Mouse (Mus musculus): ENCODE results near the gene Ptk6. TPM values are rescaled to one million over a fixed set of nuclear protein-coding genes. Genes with fewer than 3 reads are reported as not detected.
A peak's percentile ranks its signal among the peaks of the same experiment; 100 is the strongest.

The Ptk6 gene
- total RNA-seq (2014; rRNA removed) (not detected in 2 replicates), polyA plus RNA-seq (2015; fragmentation: Nextera tagmentation; extraction: Ambion mirVana) (not detected in 2 replicates)

DNA sequence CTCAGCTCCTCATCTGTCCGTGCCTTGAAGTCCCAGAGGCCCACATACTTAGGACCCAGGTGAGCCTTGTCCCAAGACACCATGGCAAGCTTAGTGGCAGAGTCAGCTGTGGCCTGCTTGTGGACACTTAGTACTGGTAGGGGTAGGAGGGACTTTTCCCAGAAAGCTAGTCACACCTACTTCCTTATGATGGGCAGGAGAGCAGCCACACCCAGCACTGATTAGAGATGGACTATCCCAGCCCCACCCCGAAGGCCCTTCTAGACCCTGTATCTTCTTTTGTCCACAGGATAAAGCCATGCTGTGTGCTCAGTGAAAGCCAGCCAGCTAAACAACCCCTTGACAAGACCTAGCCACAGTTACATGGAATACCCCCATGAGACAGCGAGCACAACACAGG lies at the start of gene Ptk6:
Gene Ptk6 (minus strand): TSS at position 368 of the 400 bp plus-strand sequence.
- ATAC-seq = no peak
- TF ChIP-seq CTCF (IDR thresholded peaks at IDR 0.05; ENCODE audit: low read depth) = no peak
- Histone ChIP-seq H3K27me3 (ENCODE audit: insufficient read depth, low read length) (no peaks in the 10 kb centered on the region), H3K4me1 (ENCODE audit: insufficient read depth, low read length) (no peaks in the 10 kb centered on the region), H3K27ac (no peak within 1 kb of the TSS), H3K36me3 (ENCODE audit: insufficient read depth, low read length) (no peaks in the 10 kb centered on the region), H3K4me2 (ENCODE audit: low read depth, low read length) (no peak within 1 kb of the TSS), H3K9me3 (ENCODE audit: low read length) (no peaks in the 10 kb centered on the region), H3K4me3 (ENCODE audit: low read length) (no peak within 1 kb of the TSS), H3K9ac (replicated peaks; ENCODE audit: low read length) (no peak within 1 kb of the TSS)
- DNase-seq (ENCODE audit: low spot score) = no peak
- WGBS = 91% methylated on average over 3 of the region's 3 CpGs

DNA sequence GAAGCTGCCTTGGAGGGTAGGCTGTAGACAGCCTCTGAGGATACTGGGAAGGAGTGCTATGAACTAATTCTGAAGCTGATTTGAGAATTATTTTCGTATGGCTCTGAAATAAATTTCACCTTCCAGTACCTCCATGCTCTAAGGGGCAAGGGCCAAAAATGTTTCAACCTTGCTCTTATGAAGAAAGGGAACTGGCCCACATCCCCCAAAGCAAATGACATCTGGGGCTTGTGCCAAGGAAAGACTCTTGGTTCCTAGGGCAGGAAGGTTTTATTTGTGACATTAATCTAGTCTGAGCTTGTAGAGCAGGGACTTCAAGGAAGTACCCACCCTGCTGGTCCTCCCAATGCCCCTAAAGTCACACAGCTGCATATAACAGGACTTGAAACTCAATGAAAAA lies 49.3 kb upstream of the Ptk6 start:
- DNase-seq (ENCODE audit: low spot score) (no peak), ATAC-seq (no peak)
- no peaks in the 10 kb centered on the region for H3K4me1 ChIP-seq (ENCODE audit: insufficient read depth, low read length)
- no peak overlapping the region for H3K9ac ChIP-seq (replicated peaks; ENCODE audit: low read length)
- H3K4me2 ChIP-seq (ENCODE audit: low read depth, low read length) = no peak overlapping the region
- H3K27me3 ChIP-seq (ENCODE audit: insufficient read depth, low read length) = no peaks in the 10 kb centered on the region
- TF ChIP-seq CTCF (IDR thresholded peaks at IDR 0.05; ENCODE audit: low read depth) = no peak
- H3K36me3 ChIP-seq (ENCODE audit: insufficient read depth, low read length) = peaks cover 44% of the 10 kb centered on the region
- no peak overlapping the region for H3K27ac ChIP-seq
- WGBS = 92% methylated on average over 1 of the region's 1 CpGs
- H3K4me3 ChIP-seq (ENCODE audit: low read length) = no peak overlapping the region
- 0 out of 2 replicates have a peak, but pooled peaks cover 2% of the 10 kb centered on the region for H3K9me3 ChIP-seq (ENCODE audit: low read length)

DNA sequence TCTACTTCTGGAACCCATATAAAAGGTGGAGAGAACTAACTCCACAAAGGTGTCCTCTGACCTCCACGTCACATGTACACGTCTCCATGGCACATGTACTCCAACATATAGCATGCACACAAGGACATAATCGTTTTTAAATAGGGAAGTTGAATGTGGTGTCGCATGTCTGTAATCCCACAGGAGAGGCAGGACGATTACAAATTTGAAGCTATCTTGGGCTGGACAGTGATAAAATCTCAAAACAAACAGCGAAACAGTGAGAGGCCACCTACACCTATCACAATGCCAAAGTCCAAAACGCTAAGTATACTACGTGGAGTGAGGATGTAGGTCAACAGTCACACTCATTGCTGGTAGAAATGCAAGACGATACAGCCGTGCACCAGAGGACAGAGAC lies 46.6 kb upstream of the Ptk6 start:
- no peaks in the 10 kb centered on the region for H3K27me3 ChIP-seq (ENCODE audit: insufficient read depth, low read length)
- no peak for TF ChIP-seq CTCF (IDR thresholded peaks at IDR 0.05; ENCODE audit: low read depth)
- H3K36me3 ChIP-seq (ENCODE audit: insufficient read depth, low read length) = peaks cover 22% of the 10 kb centered on the region
- H3K4me3 ChIP-seq (ENCODE audit: low read length) = no peak overlapping the region
- H3K27ac ChIP-seq = no peak overlapping the region
- H3K9me3 ChIP-seq (ENCODE audit: low read length) = 0 out of 2 replicates have a peak, but pooled peaks cover 2% of the 10 kb centered on the region
- H3K9ac ChIP-seq (replicated peaks; ENCODE audit: low read length) = no peak overlapping the region
- H3K4me2 ChIP-seq (ENCODE audit: low read depth, low read length) = no peak overlapping the region
- WGBS = 88% methylated on average over 10 of the region's 10 CpGs
- ATAC-seq (no peak), DNase-seq (ENCODE audit: low spot score) (no peak)
- H3K4me1 ChIP-seq (ENCODE audit: insufficient read depth, low read length) = no peaks in the 10 kb centered on the region

DNA sequence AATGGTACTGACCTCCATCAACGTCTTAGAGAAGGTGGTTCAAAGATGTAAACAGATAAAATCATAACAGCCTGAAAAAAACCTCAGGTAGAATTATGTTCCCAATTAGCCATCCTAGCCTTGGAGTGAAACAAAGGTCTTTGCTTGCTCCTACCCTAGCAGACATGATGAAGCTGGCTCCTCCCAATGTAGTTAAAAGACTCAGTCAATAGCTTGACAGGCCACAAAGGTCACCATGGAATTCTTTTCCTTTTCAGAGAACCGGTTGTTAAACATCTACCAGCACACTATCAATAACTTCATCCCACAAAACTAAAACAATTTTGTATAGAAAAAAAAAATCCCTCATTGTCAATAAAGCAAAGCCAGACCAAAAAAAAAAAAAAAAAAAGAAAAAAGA lies 42.4 kb upstream of the Ptk6 start:
- H3K9me3 ChIP-seq (ENCODE audit: low read length) = 0 out of 2 replicates have a peak, but pooled peaks cover 2% of the 10 kb centered on the region
- ATAC-seq (no peak), DNase-seq (ENCODE audit: low spot score) (no peak)
- H3K4me3 ChIP-seq (ENCODE audit: low read length) = no peak overlapping the region
- 29% methylated on average over 2 of the region's 2 CpGs for WGBS
- no peaks in the 10 kb centered on the region for H3K27me3 ChIP-seq (ENCODE audit: insufficient read depth, low read length)
- H3K27ac ChIP-seq = no peak overlapping the region
- H3K36me3 ChIP-seq (ENCODE audit: insufficient read depth, low read length) = no peaks in the 10 kb centered on the region
- no peak overlapping the region for H3K4me2 ChIP-seq (ENCODE audit: low read depth, low read length)
- H3K4me1 ChIP-seq (ENCODE audit: insufficient read depth, low read length) = no peaks in the 10 kb centered on the region
- TF ChIP-seq CTCF (IDR thresholded peaks at IDR 0.05; ENCODE audit: low read depth) = no peak
- H3K9ac ChIP-seq (replicated peaks; ENCODE audit: low read length) = no peak overlapping the region

DNA sequence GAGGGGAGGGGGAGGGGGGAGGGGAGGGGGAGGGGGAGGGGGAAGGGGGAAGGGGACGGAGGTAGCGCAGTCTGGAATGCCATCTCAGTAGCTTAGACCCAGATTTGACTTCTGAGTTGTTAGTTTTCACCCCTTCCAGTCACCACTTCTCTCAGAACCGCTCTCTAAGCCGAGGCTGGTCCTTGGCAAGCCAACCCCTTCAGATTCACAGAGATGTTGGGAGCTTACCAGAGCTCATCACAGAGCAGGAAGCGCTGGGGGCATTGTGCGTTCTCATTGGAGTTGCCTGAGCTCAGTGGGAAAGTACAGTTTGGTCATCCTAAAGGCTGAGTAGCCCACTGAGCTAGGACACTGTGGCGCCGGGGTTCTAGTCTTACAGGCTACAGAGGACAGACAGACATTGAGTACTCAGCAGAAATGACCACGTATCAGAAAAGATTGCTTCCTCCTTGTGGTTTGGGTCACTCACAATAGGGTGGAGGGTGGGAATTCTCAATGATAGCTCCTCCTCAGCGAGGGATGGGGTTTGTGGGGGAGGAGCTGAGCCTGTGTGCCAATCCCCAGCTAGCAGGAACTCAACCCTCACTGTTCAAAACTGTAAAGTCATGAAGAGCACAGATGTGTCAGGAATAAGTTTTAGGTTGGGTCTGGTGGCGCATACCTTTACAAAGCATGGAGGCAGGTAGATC lies 41.3 kb upstream of the Ptk6 start:
- WGBS = 34% methylated on average over 11 of the region's 11 CpGs
- H3K27ac ChIP-seq = no peak overlapping the region
- H3K9ac ChIP-seq (replicated peaks; ENCODE audit: low read length) = no peak overlapping the region
- H3K4me3 ChIP-seq (ENCODE audit: low read length) = no peak overlapping the region
- no peak for DNase-seq (ENCODE audit: low spot score)
- TF ChIP-seq CTCF (IDR thresholded peaks at IDR 0.05; ENCODE audit: low read depth) = no peak
- 0 out of 2 replicates have a peak, but pooled peaks cover 2% of the 10 kb centered on the region for H3K9me3 ChIP-seq (ENCODE audit: low read length)
- ATAC-seq = no peak
- no peak overlapping the region for H3K4me2 ChIP-seq (ENCODE audit: low read depth, low read length)
- H3K27me3 ChIP-seq (ENCODE audit: insufficient read depth, low read length) = no peaks in the 10 kb centered on the region
- no peaks in the 10 kb centered on the region for H3K4me1 ChIP-seq (ENCODE audit: insufficient read depth, low read length)
- no peaks in the 10 kb centered on the region for H3K36me3 ChIP-seq (ENCODE audit: insufficient read depth, low read length)

DNA sequence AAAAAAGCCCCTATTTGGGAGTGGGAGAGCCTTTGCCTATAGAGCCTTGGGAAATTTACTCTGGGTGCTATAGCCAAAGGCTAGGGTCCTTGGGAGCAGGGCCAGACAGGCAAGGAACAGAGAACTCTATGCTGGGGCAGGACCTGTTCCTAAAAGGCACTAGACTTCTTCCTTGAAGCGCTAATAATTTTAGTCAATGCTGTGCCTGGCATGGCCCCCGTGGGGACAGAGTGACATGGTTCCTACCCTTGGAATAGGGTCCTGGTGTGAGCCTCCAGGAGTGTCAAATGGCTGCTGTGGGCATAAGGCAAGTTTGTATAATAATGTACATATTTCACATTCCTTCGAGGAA lies 39.7 kb upstream of the Ptk6 start:
- Histone ChIP-seq H3K36me3 (ENCODE audit: insufficient read depth, low read length) (no peaks in the 10 kb centered on the region), H3K9ac (replicated peaks; ENCODE audit: low read length) (no peak overlapping the region), H3K27ac (no peak overlapping the region), H3K4me3 (ENCODE audit: low read length) (no peak overlapping the region), H3K9me3 (ENCODE audit: low read length) (0 out of 2 replicates have a peak, but pooled peaks cover 2% of the 10 kb centered on the region), H3K4me2 (ENCODE audit: low read depth, low read length) (peak overlapping the region; percentile 42; the same call in 1 of the 2 replicates), H3K4me1 (ENCODE audit: insufficient read depth, low read length) (no peaks in the 10 kb centered on the region), H3K27me3 (ENCODE audit: insufficient read depth, low read length) (no peaks in the 10 kb centered on the region)
- DNase-seq (ENCODE audit: low spot score) = no peak
- no peak for ATAC-seq
- no peak for TF ChIP-seq CTCF (IDR thresholded peaks at IDR 0.05; ENCODE audit: low read depth)
- 70% methylated on average over 3 of the region's 3 CpGs for WGBS

DNA sequence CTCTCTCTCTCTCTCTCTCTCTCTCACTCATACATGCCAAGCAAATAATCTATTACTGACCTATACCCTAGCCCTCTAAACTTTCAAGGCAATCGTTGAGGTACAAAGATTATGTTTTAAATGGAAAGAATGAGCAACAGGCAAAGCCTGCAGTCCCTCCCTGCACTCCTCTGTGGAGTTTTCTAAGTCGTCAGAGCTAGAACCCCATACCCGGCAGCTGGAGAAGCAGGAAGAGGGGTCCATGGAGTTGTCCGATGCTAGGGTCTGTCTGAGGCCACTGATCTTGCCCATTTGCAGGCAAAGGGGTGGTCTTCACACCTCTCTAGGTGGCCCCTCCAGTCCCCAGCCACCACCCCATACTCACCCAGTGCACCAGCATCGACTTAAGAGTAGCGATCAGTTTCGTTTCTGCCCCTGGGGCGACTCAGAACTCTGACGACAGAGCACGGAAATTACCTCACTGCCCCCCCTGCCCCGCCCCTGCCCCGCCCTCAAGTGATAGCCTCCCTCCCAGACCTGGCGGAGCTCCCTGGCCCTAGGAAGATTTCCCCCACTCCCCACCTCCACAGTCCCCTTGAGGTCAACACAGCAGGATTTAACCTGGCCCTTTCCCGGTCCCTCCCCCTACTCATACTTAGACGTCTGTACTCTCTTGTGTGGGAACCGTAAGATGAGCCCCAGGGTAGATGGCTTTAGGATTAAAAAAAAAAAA lies 39.2 kb upstream of the Ptk6 start, which contains the start of gene Helz2:
Gene Helz2 (minus strand): TSS at position 426 of the 712 bp plus-strand sequence.
- no peaks in the 10 kb centered on the region for H3K27me3 ChIP-seq (ENCODE audit: insufficient read depth, low read length)
- H3K9me3 ChIP-seq (ENCODE audit: low read length) = no peaks in the 10 kb centered on the region
- peak within 1 kb of the TSS; percentile 19 for H3K4me3 ChIP-seq (ENCODE audit: low read length)
- peak within 1 kb of the TSS; percentile 42 for H3K4me2 ChIP-seq (ENCODE audit: low read depth, low read length)
- ATAC-seq = no peak
- no peak within 1 kb of the TSS for H3K27ac ChIP-seq
- 17% methylated on average over 16 of the region's 16 CpGs for WGBS
- no peak within 1 kb of the TSS for H3K9ac ChIP-seq (replicated peaks; ENCODE audit: low read length)
- no peaks in the 10 kb centered on the region for H3K4me1 ChIP-seq (ENCODE audit: insufficient read depth, low read length)
- no peaks in the 10 kb centered on the region for H3K36me3 ChIP-seq (ENCODE audit: insufficient read depth, low read length)
- no peak for TF ChIP-seq CTCF (IDR thresholded peaks at IDR 0.05; ENCODE audit: low read depth)
- no peak for DNase-seq (ENCODE audit: low spot score)

Data from hindbrain, postnatal 0 days (tissue).